Mouse (Mus musculus): ENCODE data around the gene Coro1b.
"Not testable (repeated sequence)": the region's sequence is repeated elsewhere in the genome, so short reads cannot be mapped to it uniquely, and the experiment has no call there.

The Coro1b gene

GRCm38 (mm10) chr19:4120496-4120895, 27.9 kb upstream of the Coro1b start:
- DNase-seq (ENCODE audit: low spot score): no peak

- DNase-seq (ENCODE audit: low spot score): peak; percentile 94
Measured at GRCm38 (mm10) chr19:4121097-4121805, 27.2 kb upstream of the Coro1b start.

- not testable (repeated sequence) for DNase-seq (ENCODE audit: low spot score)
Measured at GRCm38 (mm10) chr19:4121896-4122295, 26.5 kb upstream of the Coro1b start.

- no peak for DNase-seq (ENCODE audit: low spot score)
Measured at GRCm38 (mm10) chr19:4122411-4123370, 25.7 kb upstream of the Coro1b start.

GRCm38 (mm10) chr19:4124432-4124831, 24.0 kb upstream of the Coro1b start:
- no peak for DNase-seq (ENCODE audit: low spot score)

GRCm38 (mm10) chr19:4125268-4125667, 23.2 kb upstream of the Coro1b start:
- DNase-seq (ENCODE audit: low spot score): not testable (repeated sequence)

GRCm38 (mm10) chr19:4125741-4126696, 22.4 kb upstream of the Coro1b start, which contains the start of gene Aip:
Gene Aip (minus strand): TSS chr19:4125858.
- DNase-seq (ENCODE audit: low spot score): peak; percentile 99

- DNase-seq (ENCODE audit: low spot score): no peak
Measured at GRCm38 (mm10) chr19:4126759-4127495, 21.5 kb upstream of the Coro1b start.

GRCm38 (mm10) chr19:4129462-4129861, 19.0 kb upstream of the Coro1b start:
- DNase-seq (ENCODE audit: low spot score): no peak

- no peak for DNase-seq (ENCODE audit: low spot score)
Measured at GRCm38 (mm10) chr19:4130106-4130505, 18.3 kb upstream of the Coro1b start.

- DNase-seq (ENCODE audit: low spot score): no peak
Measured at GRCm38 (mm10) chr19:4131075-4131474, 17.3 kb upstream of the Coro1b start.

- DNase-seq (ENCODE audit: low spot score): no peak
Measured at GRCm38 (mm10) chr19:4131768-4132167, 16.7 kb upstream of the Coro1b start.

GRCm38 (mm10) chr19:4134354-4134753, 14.1 kb upstream of the Coro1b start:
- no peak for DNase-seq (ENCODE audit: low spot score)

GRCm38 (mm10) chr19:4135229-4135962, 13.0 kb upstream of the Coro1b start:
- not testable (repeated sequence) for DNase-seq (ENCODE audit: low spot score)

- not testable (repeated sequence) for DNase-seq (ENCODE audit: low spot score)
Measured at GRCm38 (mm10) chr19:4135963-4136345, 12.5 kb upstream of the Coro1b start.

- no peak for DNase-seq (ENCODE audit: low spot score)
Measured at GRCm38 (mm10) chr19:4136463-4136862, 12.0 kb upstream of the Coro1b start.

- DNase-seq (ENCODE audit: low spot score): no peak
Measured at GRCm38 (mm10) chr19:4137913-4138312, 10.5 kb upstream of the Coro1b start.

- no peak for DNase-seq (ENCODE audit: low spot score)
Measured at GRCm38 (mm10) chr19:4139446-4139845, 9.0 kb upstream of the Coro1b start, which contains the start of gene Gpr152. Gene Gpr152 (plus strand): TSS chr19:4139787.

- DNase-seq (ENCODE audit: low spot score): no peak
Measured at GRCm38 (mm10) chr19:4140147-4140546, 8.3 kb upstream of the Coro1b start.

Measured in ovary, postnatal 36 days (tissue).